Mouse (Mus musculus): ENCODE data around the gene Entpd1.

DNA sequence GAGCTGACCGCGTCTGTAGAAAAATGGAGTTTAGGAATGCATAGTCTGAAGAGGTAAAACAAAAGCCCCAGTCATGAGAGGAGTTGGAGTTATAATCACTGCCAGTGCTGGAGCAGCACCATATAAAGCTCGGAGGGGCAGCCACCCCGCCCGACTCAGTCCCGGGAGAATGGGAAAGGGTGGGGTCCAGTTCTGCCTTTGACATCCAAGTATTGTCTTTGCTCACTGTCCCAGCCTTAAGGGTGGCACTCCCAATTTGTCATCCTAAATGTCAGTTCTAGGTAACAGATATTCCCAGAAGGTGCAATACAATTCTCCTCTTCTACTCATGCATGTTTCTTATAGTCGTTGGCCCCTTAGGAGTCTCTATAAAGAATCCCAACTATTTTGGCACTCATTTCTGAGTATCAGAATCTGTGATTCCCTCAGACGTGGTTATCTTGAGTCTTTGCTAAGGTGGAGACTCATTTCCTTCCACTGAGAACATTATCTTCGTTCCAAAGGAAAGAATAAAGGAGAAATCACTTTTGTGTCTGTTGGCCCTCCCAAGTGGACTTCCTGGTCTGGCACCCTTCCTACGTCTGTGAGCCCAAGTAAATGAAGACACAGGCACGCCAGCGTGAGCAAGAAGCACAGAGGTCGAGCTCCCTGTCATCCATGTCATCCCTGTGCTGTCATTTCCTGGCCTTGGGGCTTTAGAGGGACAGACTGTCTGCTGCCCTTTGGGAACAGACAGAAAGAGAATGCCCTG lies 86.1 kb downstream of the Entpd1 start:
- no peak for TF ChIP-seq CTCF (conservative IDR thresholded peaks at IDR 0.05; ENCODE audit: insufficient read depth, insufficient read length, low read depth, low read length)
- TF ChIP-seq POLR2A (IDR thresholded peaks at IDR 0.05; ENCODE audit: low read depth, low read length) = no peak

Data from kidney, adult 2 months (tissue).